Mouse (Mus musculus) inflammation-experienced regulatory T-cells, adult 16 weeks (primary cell): ENCODE measurements around the gene Rufy2. TPM values are rescaled to one million over a fixed set of nuclear protein-coding genes. Genes with fewer than 3 reads are reported as not detected.

Experiments used
- polyA plus RNA-seq: library from polyadenylated mRNA; unstranded; fragments of 100-300 nt; shearing (Covaris generic); gene quantifications from one replicate; pipeline ENCODE4 v1.2.1, GENCODE M21; 2017

Gene Rufy2
- 63.0 TPM for polyA plus RNA-seq

DNA sequence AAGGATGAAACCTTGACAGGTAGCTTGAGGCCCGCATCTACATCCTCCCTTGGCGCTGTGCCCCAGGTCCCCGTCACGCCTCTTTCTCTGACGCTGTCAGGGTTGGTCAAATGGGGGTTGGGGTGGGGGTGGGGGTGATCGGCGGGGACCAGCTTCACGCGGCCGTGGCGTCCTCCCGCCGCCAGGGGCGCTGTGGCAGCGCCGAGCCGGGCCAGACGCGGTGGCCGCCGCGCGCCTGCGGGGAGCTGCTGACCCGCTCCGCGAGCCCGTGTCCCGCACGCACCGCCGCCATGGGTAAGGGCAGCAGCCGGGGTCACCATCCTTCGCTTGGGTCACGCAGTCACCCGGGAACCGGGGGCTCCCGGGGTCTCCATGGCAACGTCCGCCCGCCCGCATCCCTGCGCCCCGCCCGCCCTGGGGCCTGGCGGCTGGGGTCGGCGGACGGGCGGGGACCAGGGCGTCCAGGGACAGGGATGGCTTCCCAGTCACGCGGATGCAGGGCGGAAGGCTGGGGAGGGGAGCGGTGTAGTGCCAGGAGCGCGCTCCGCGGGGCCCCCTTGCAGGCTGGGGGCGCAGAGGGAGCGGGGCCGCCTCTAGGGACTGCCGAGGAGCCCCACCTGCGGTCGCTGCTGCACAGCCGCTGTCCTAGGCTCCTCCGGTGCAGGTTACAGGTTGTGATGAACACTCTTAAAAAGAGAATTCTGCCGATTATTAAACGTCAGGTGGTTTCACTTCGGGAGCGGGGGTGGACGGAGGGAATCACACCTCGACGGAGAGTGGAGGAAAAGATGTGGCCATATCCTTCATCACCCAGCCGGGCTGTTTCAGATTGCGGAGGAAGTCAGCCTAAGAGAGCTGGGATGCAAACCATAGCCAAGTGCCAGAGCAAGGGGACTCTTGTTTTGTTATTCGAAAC, at the start of gene Rufy2:
Gene Rufy2 (plus strand): TSS at position 185 of the 916 bp plus-strand sequence.

DNA sequence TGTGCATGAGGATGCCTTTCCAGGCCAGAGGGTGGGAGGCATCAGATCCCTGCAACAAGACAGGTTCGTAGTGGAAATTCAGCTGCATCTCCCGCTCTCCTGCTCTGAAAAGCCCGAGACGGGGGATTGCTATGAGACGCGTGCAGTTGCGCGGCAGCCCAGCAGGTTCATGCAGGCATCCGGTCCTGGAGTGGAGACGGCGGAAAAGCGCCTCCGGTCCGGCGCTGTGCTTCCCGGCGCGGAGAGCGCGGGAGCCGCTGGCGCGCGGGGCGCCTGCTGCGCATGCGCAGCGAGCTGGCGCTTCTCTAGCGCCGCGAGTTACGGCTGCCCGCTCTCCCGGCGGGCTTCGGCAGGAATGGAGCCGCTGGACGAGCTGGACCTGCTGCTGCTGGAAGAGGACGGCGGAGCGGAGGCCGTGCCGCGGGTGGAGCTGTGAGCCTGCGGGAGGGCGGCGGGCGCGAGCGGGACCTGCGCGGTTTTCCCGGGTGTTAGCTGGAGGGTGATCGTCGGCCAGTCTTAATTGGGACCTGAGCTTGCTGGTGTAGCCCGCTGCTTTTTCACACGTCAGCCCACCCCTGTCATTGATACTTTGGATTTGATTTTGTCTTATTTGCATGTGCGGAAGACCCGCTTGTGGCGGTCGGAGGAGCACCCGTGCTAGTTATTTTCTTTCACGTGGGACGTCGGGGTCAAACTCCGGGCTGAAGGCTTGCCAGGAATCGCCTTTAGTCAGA, 33.1 kb upstream of the Rufy2 start, which contains the start of gene Dna2:
Gene Dna2 (plus strand): TSS at position 289 of the 734 bp plus-strand sequence.

DNA sequence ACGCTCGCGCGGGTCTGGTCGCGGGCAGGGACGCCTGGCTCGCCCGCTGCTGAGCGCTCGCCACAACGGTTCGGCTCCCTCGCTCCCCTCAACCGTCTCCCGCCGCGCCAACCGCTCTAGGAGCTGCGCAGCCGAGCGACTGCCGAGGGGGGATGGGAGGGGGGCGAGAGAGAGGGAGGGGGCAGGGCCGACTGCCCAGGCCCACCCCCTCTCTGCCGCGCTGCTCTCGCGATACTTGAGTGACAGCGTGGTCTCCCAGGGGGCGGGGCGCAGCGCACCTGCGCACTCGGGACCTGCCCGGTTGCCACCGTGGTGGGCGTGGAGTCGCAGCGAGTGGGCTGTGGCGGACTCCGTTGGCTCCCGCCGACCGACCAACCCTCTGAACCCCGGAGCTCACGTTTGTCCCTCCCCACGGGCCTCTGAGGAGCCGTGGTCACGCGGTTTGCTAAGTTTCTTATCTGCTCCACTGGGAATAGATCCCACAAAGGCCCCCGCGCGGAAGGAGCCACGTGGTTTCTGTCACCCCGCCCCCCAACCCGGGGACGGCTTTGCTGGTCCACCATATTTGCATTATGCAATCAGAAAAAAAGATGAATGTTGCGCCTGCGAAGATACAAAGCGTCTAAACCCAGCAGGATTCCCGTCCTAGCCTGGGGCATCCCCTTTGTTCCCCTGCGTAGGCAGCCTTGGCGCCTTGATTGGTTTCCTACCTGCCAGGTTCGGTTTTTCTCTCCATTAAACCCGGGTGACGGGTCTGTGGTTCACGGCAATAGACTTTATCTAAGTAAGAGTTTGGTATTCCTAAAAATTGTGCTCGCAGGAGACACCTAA, 43.9 kb downstream of the Rufy2 start, which contains the start of the genes Hnrnph3 and Pbld2:
Gene Hnrnph3 (minus strand): TSS at position 469 of the 831 bp plus-strand sequence.
Gene Pbld2 (plus strand): TSS at position 567 of the 831 bp plus-strand sequence.

DNA sequence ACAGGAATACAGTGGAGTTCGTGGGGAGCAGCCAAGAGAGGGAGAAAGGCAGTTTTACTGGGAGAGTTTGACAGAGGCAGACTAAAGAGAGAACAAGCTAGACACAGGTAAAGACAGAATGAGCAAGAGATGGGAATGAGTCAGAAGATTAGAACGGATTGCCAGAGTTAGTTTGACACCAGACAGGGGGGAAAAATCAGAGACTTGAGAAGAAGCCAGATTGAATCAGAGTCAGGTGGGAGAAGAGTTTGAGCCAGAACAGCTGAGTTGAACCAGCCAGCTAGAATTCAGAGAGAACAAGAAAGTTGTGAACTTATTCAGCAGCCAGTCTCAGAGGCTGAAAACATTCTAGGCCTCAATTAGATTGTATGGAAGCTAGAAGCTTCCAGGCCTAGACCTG, 79.8 kb downstream of the Rufy2 start, which contains the start of gene Pbld1:
Gene Pbld1 (plus strand): TSS at position 301 of the 400 bp plus-strand sequence.

Other genes starting within 250 kb of the Rufy2 start
- gene Ccar1, start 187.9 kb upstream of the Rufy2 start, polyA plus RNA-seq = 140 TPM
- gene Tet1, start 71.2 kb upstream of the Rufy2 start, polyA plus RNA-seq = 12.2 TPM
- gene Slc25a16, start 59.6 kb upstream of the Rufy2 start, polyA plus RNA-seq = 4.1 TPM
- gene Dna2, start 33.2 kb upstream of the Rufy2 start, polyA plus RNA-seq = 2.7 TPM
- gene Hnrnph3, start 44.0 kb downstream of the Rufy2 start, polyA plus RNA-seq = 93.8 TPM
- 0.38 TPM for gene Pbld2, start 44.1 kb downstream of the Rufy2 start, polyA plus RNA-seq
- gene Pbld1, start 79.9 kb downstream of the Rufy2 start, polyA plus RNA-seq = not detected
- gene Atoh7, start 119.4 kb downstream of the Rufy2 start, polyA plus RNA-seq = not detected
- gene Mypn, start 223.7 kb downstream of the Rufy2 start, polyA plus RNA-seq = not detected